Mouse (Mus musculus) naive thymus-derived CD4-positive, alpha-beta T cell, adult 2 months (primary cell): ENCODE measurements around the gene Clec3b.
A peak's percentile ranks its signal among the peaks of the same experiment; 100 is the strongest.

Experiments
- DNase-seq: peaks from one replicate; pipeline ENCODE4 v3.0.0-alpha.2; 2011; ENCODE audit warnings: low read depth

Gene Clec3b

GRCm38 (mm10) chr9:123150241-123151020, at the start of gene Clec3b:
TSS of gene Clec3b (plus strand) at chr9:123150946.
- no peak for DNase-seq

- DNase-seq: no peak
These were observed 47.3 kb upstream of the Clec3b start for GRCm38 (mm10) chr9:123103425-123103824.

- DNase-seq: no peak
These were observed 46.4 kb upstream of the Clec3b start for GRCm38 (mm10) chr9:123104362-123104761.

- DNase-seq: no peak
These were observed 43.6 kb upstream of the Clec3b start for GRCm38 (mm10) chr9:123107186-123107585.

GRCm38 (mm10) chr9:123109188-123109587, 41.6 kb upstream of the Clec3b start:
- DNase-seq: no peak

- peak; percentile 52 for DNase-seq
These were observed 39.0 kb upstream of the Clec3b start for GRCm38 (mm10) chr9:123111751-123112221.

- peak; percentile 91 for DNase-seq
These were observed 37.8 kb upstream of the Clec3b start, which contains the start of the genes Zdhhc3 and Exosc7 for GRCm38 (mm10) chr9:123112805-123113521. TSS of gene Zdhhc3 (minus strand) at chr9:123113205. TSS of gene Exosc7 (plus strand) at chr9:123113215.

- DNase-seq: peak; percentile 34
These were observed 36.8 kb upstream of the Clec3b start for GRCm38 (mm10) chr9:123113931-123114330.

- DNase-seq: no peak
These were observed 35.2 kb upstream of the Clec3b start for GRCm38 (mm10) chr9:123115566-123115965.

- DNase-seq: no peak
These were observed 27.7 kb upstream of the Clec3b start for GRCm38 (mm10) chr9:123123017-123123416.

GRCm38 (mm10) chr9:123123571-123124412, 27.0 kb upstream of the Clec3b start:
- DNase-seq: peak; percentile 47

- no peak for DNase-seq
These were observed 26.2 kb upstream of the Clec3b start for GRCm38 (mm10) chr9:123124413-123124981.

- DNase-seq: no peak
These were observed 23.1 kb upstream of the Clec3b start for GRCm38 (mm10) chr9:123127663-123128062.

GRCm38 (mm10) chr9:123132994-123133393, 17.8 kb upstream of the Clec3b start:
- DNase-seq: no peak

- no peak for DNase-seq
These were observed 13.6 kb upstream of the Clec3b start for GRCm38 (mm10) chr9:123136953-123137682.

- DNase-seq: no peak
These were observed 11.8 kb upstream of the Clec3b start for GRCm38 (mm10) chr9:123138891-123139474.

- no peak for DNase-seq
These were observed 10.7 kb upstream of the Clec3b start for GRCm38 (mm10) chr9:123139887-123140614.

- DNase-seq: no peak
These were observed 2.3 kb upstream of the Clec3b start for GRCm38 (mm10) chr9:123148430-123148829.

- no peak for DNase-seq
These were observed 815 bp downstream of the Clec3b start for GRCm38 (mm10) chr9:123151561-123151960.

GRCm38 (mm10) chr9:123152026-123152425, 1.3 kb downstream of the Clec3b start:
- peak; percentile 70 for DNase-seq
